Mouse (Mus musculus) cerebellum, postnatal 4 days (tissue): Measurements from ENCODE around the gene St3gal5.

Source experiments
- DNase-seq, 2 experiments: peaks; one replicate each; pipeline ENCODE4 v3.0.0; 2022; ENCODE audit warnings: low spot score in 2 of 2, mixed read lengths in 1 of 2

St3gal5 gene

GRCm38 (mm10) chr6:72162155-72162890 is 64.9 kb downstream of the St3gal5 start:
- DNase-seq: no peak

- peak; percentile 91 for DNase-seq
These were observed 67.2 kb downstream of the St3gal5 start for GRCm38 (mm10) chr6:72164321-72165275.

GRCm38 (mm10) chr6:72165907-72166306 is 68.5 kb downstream of the St3gal5 start:
- no peak for DNase-seq

- DNase-seq: no peak
These were observed 74.0 kb downstream of the St3gal5 start for GRCm38 (mm10) chr6:72171391-72171790.

- DNase-seq: no peak
These were observed 76.0 kb downstream of the St3gal5 start for GRCm38 (mm10) chr6:72173350-72173749.

GRCm38 (mm10) chr6:72175419-72175818 is 78.0 kb downstream of the St3gal5 start:
- DNase-seq: no peak

- no peak for DNase-seq
These were observed 78.6 kb downstream of the St3gal5 start for GRCm38 (mm10) chr6:72176004-72176403.

GRCm38 (mm10) chr6:72177417-72177816 is 80.0 kb downstream of the St3gal5 start:
- DNase-seq: no peak

GRCm38 (mm10) chr6:72179006-72179405 is 81.6 kb downstream of the St3gal5 start:
- no peak for DNase-seq

GRCm38 (mm10) chr6:72179562-72180502 is 82.4 kb downstream of the St3gal5 start:
- DNase-seq: no peak

- no peak for DNase-seq
These were observed 87.2 kb downstream of the St3gal5 start for GRCm38 (mm10) chr6:72184576-72184975.

GRCm38 (mm10) chr6:72185893-72186490 is 88.6 kb downstream of the St3gal5 start:
- peak; percentile 86 to 89 for DNase-seq

GRCm38 (mm10) chr6:72186809-72187208 is 89.4 kb downstream of the St3gal5 start:
- DNase-seq: no peak

GRCm38 (mm10) chr6:72189061-72189863 is 91.9 kb downstream of the St3gal5 start:
- DNase-seq: no peak

- no peak for DNase-seq
These were observed 92.7 kb downstream of the St3gal5 start for GRCm38 (mm10) chr6:72190120-72190519.

- no peak for DNase-seq
These were observed 93.2 kb downstream of the St3gal5 start for GRCm38 (mm10) chr6:72190577-72190976.

- no peak for DNase-seq
These were observed 99.3 kb downstream of the St3gal5 start for GRCm38 (mm10) chr6:72196660-72197059.

- no peak for DNase-seq
These were observed 100.1 kb downstream of the St3gal5 start for GRCm38 (mm10) chr6:72197515-72197914.

- DNase-seq: no peak
These were observed 103.3 kb downstream of the St3gal5 start for GRCm38 (mm10) chr6:72200595-72201256.

- DNase-seq: no peak
These were observed 105.3 kb downstream of the St3gal5 start for GRCm38 (mm10) chr6:72202732-72203131.
